Mouse (Mus musculus): Measurements from ENCODE around the gene Gm21830. TPM values are rescaled to one million over a fixed set of nuclear protein-coding genes. Genes with fewer than 3 reads are reported as not detected.

Gene Gm21830
- polyA plus RNA-seq, 1 experiment from 2014 or later = not detected

DNA sequence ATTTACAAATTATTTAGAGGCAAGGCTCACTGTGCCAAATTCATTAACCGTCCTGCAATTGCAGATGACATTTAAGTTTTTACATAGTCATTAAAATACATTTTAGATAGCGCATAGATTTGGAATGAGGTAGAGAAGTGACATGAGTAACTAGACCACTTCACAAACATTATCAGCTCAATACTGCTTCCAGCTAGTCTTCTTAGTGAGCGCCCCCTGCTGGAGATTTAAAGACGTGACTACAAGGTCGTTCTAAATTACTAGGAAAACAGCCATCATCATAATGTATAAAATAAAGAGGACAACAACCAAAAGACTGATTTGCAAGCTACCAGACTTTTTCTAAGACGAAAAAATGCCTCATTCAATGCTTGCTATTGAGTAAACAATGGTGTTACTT lies 64.2 kb downstream of the Gm21830 start:
- peaks cover 44% of the 10 kb centered on the region for H3K27me3 ChIP-seq
- DNase-seq (ENCODE audit: low read depth, low spot score) = peak; percentile 4
- peak; percentile 61 for TF ChIP-seq CTCF (IDR thresholded peaks at IDR 0.05)
- in situ Hi-C loops (cut with MboI; ENCODE audit: low pct_unique_long_range_greater_than_20kb) = loop anchor here (5.0 kb wide), 1 partner anchor 510 kb away; no protein-coding TSS in a partner anchor
- ChIA-PET CTCF (interaction anchor here (1.1 to 2.4 kb wide), 3 partner anchors 9 to 515 kb away, joined by 4 to 10 read pairs (median 5); partner anchors contain the start of gene Xirp2), POLR2A (no interaction called here)
- ATAC-seq = peak; percentile 60

DNA sequence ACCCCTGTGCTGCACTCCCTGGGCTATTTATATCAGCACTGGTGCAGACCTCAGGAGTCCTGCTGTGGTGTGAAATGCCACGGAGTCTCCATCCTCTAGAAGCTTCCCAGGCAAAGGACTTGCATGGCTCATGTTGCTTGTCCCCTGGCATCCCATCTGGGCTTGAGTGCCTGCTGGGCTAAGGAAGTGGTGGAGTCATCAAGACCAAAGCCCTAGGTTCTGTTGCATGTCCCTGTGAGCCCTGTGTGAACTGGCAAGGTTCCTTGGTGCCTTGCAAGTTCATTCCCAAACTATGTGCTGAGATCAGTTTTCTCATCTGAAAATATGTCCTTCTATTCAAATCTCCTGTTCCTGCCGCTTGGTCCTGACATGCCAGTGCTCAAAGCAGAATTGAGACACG lies 67.5 kb downstream of the Gm21830 start:
- CTCF ChIA-PET = no interaction called here
- POLR2A ChIA-PET = no interaction called here
- ATAC-seq (no peak), DNase-seq (ENCODE audit: low read depth, low spot score) (no peak)
- peaks cover 50% of the 10 kb centered on the region for H3K27me3 ChIP-seq
- TF ChIP-seq CTCF (IDR thresholded peaks at IDR 0.05) = no peak
- in situ Hi-C loops (cut with MboI; ENCODE audit: low pct_unique_long_range_greater_than_20kb) = no loop called here

Other genes starting within 250 kb of the Gm21830 start
- not detected for gene Gm26727, start 19.5 kb downstream of the Gm21830 start, polyA plus RNA-seq (2021)
- not detected for gene Xirp2, start 32.3 kb downstream of the Gm21830 start, polyA plus RNA-seq (2021)
- gene B3galt1, start 152.1 kb downstream of the Gm21830 start, polyA plus RNA-seq (2021) = 15.4 TPM

All from Patski (cell line).